Mouse (Mus musculus): ENCODE results near the gene Maats1. TPM values are rescaled to one million over a fixed set of nuclear protein-coding genes. Genes with fewer than 3 reads are reported as not detected.

Maats1 gene
- total RNA-seq, 2 experiments from 2014 or later = 0.88 to 1.1 TPM

- intact Hi-C loops (cut with DNase I) = no loop called here
- no peak for DNase-seq (ENCODE audit: extremely low spot score in 1 of 2, low spot score in 2 of 2)
Measured at GRCm38 (mm10) chr16:38271601-38272000, 70.3 kb downstream of the Maats1 start.

GRCm38 (mm10) chr16:38255927-38256326 is 86.0 kb downstream of the Maats1 start:
- intact Hi-C loops (cut with DNase I) = no loop called here
- no peak for DNase-seq (ENCODE audit: extremely low spot score in 1 of 2, low spot score in 2 of 2)

DNA sequence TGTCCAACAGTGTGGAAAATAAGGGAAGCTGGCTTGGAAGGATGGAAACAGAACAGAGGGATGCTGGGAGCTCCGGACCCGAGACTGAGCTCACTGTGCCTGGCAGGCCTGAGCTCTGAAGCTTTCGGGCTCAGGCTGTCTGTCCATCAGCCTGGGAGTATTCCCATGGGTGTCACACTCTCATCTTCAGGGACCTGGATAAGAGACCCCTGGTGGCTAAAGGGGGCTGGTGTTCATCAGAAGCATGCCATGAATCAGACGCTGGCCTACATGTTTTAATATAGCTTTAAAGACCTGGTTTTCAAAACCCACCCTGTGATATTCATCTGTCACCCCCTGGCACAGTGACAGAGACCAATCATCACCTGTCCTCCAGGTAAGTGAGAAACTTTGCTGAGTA is 86.8 kb downstream of the Maats1 start:
- intact Hi-C loops (cut with DNase I) = no loop called here
- no peak for DNase-seq (ENCODE audit: extremely low spot score in 1 of 2, low spot score in 2 of 2)

DNA sequence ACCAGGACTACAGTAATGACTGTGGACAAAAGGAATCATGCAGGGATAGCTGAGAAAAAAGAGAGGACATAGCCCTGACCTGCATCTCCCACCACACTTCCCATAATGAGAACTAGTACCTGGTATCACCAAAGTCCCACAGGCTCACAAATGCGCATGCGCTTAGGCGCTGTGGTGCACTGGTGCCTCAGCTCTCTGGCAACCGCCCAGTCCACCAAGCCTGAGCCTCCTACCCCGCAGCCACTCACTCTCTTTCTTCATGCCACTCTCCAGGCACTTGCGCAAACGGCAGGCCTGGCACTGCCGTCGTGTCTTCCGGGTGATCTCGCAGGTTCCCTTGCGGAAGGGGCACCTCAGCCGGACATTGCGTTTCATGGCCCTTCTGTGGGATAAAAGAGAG is 87.9 kb downstream of the Maats1 start:
- DNase-seq (ENCODE audit: extremely low spot score in 1 of 2, low spot score in 2 of 2) = no peak
- intact Hi-C loops (cut with DNase I) = no loop called here

DNA sequence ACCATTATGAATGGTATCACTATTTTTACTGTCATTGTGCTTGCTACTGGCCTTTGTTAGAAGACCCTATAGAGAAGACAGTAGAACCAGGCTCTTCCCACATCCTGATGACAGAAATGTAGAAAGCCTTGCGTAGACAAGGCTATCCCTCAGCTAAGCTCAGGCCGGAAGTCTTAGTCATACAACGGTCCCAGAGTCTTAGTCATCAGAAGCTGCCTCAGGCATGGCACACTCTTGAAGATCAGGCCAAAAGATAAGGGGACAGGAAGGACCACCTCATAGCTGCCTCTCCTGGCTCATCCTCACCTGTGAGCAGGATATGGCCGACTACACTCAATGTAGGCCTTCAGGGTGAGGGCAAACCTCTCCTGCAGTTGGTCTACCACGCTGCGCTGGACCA is 91.5 kb downstream of the Maats1 start:
- intact Hi-C loops (cut with DNase I) = no loop called here
- no peak for DNase-seq (ENCODE audit: extremely low spot score in 1 of 2, low spot score in 2 of 2)

GRCm38 (mm10) chr16:38248331-38248961 is 93.5 kb downstream of the Maats1 start:
- DNase-seq (ENCODE audit: extremely low spot score in 1 of 2, low spot score in 2 of 2) = no peak

More at GRCm38 (mm10) chr16:38248331-38248961, 93.5 kb downstream of the Maats1 start:
- intact Hi-C loops (cut with DNase I) = no loop called here

Other genes starting within 250 kb of the Maats1 start
- not detected for gene Nr1i2, start 47.3 kb downstream of the Maats1 start, total RNA-seq (2021)
- gene Cox17, start 4.8 kb upstream of the Maats1 start, total RNA-seq (2021) = 10 to 100 TPM; 47.3 to 59.1 TPM
- not detected for gene Gm21987, start 4.9 kb upstream of the Maats1 start, total RNA-seq (2021)
- under 1 TPM in 1 of 2 experiments, not detected in 1; 0.53 TPM for gene Popdc2, start 20.1 kb upstream of the Maats1 start, total RNA-seq (2021)
- gene Pla1a, start 91.0 kb upstream of the Maats1 start, total RNA-seq (2021) = 1 to 10 TPM in 1 of 2 experiments, under 1 TPM in 1; 0.67 to 1.3 TPM
- 10 to 100 TPM; 63.6 to 63.9 TPM for gene Adprh, start 110.6 kb upstream of the Maats1 start, total RNA-seq (2021)
- under 1 TPM; 0.36 to 0.49 TPM for gene Cd80, start 113.4 kb upstream of the Maats1 start, total RNA-seq (2021)
- gene Timmdc1, start 180.5 kb upstream of the Maats1 start, total RNA-seq (2021) = 10 to 100 TPM; 28.5 to 28.8 TPM
- gene Poglut1, start 208.1 kb upstream of the Maats1 start, total RNA-seq (2021) = 10 to 100 TPM; 34.2 to 36.7 TPM
- 10 to 100 TPM; 19.5 to 22.9 TPM for gene Tmem39a, start 216.6 kb upstream of the Maats1 start, total RNA-seq (2021)

Measured in left cerebral cortex, postnatal 10 days (tissue).